Mouse (Mus musculus): ENCODE measurements around the gene Calcoco1.

DNA sequence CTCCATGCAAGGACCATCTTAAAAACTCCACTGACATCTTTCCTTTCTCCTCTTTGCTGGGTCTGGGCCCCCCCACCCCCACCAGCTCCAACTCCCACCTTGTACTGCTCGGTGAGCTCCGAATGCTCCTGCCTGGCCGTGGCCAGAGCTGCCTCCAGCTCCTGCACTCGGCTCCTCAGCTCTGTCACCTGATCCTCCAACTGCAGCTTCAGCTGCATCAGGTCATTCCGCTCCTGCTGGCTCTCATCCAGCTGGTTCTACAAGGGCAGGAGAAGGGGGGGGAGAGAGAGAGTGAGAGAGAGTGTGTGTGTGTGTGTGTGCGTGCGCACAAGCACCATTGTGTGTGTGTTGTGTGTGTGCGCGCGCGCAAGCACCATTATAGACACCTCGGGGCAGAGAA lies 5.8 kb downstream of the Calcoco1 start:
- TF ChIP-seq CTCF (IDR thresholded peaks at IDR 0.05; ENCODE audit: low read depth, low read length) = no peak
- TF ChIP-seq POLR2A (IDR thresholded peaks at IDR 0.05; ENCODE audit: insufficient read depth, low read length) = no peak

Data from ES-Bruce4 (cell line).